Mouse (Mus musculus): ENCODE data around the gene Slc9c1.

DNA sequence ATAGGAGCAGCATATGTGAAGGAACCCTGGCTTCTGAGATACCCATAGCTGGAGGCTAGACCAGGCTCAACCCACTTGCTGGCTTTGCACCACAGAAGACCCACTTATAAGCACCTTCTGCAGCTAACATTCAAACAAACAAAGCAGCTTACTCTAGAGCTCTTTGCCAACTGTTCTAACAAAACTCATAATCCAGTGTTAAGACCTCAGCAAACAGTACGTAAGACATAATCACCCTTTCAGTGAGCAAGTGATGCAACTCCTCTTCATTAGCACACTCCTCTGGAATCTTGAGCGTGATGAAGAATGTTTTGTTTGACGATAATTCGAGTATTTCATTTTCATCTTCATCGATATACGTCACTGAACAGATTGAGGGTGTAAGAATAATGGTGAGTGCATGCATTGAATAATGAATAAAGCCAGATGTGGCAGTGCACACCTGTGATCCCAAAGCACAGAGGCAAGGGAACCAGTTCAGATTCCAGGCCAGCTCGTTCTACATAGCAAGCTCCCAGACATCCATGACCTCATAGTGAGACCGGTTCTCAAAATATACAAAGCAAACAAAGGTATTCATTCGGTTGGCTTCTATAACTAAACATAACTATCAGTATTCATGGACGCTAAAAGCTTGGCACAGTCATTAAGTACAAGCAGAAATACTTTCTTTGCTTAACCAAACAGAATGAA, 105.1 kb downstream of the Slc9c1 start:
- TF ChIP-seq CTCF (IDR thresholded peaks at IDR 0.05; ENCODE audit: extremely low read depth, insufficient read depth, low read length): no peak
- TF ChIP-seq POLR2A (IDR thresholded peaks at IDR 0.05; ENCODE audit: extremely low read depth, insufficient read depth, low read length): no peak

All from cortical plate, adult 2 months (tissue).